Mouse (Mus musculus) frontal cortex, adult (tissue): Measurements from ENCODE around the gene Rab21.

Source experiments
- ATAC-seq: cut with Nextera tagmentation; 2 replicates; pipeline ENCODE4 v1.9.2; 2017; ENCODE audit warnings: mild to moderate bottlenecking, moderate library complexity, mixed read lengths; ENCODE audit not compliant: low TSS enrichment

Gene Rab21

GRCm38 (mm10) chr10:115315473-115316171 lies at the start of gene Rab21:
Gene Rab21, minus strand, starts transcription at chr10:115315594.
- ATAC-seq = peak; percentile 78

- 0 out of 2 replicates have a peak, but pooled peaks have one; percentile 16 for ATAC-seq
Measured at GRCm38 (mm10) chr10:115363151-115363550, 47.8 kb upstream of the Rab21 start.

GRCm38 (mm10) chr10:115362623-115362964 lies 47.2 kb upstream of the Rab21 start:
- peak; percentile 38 for ATAC-seq

GRCm38 (mm10) chr10:115361840-115362622 lies 46.6 kb upstream of the Rab21 start, which contains the start of gene Tmem19:
Gene Tmem19, minus strand, starts transcription at chr10:115362501.
- ATAC-seq = peak; percentile 90

GRCm38 (mm10) chr10:115359066-115359465 lies 43.7 kb upstream of the Rab21 start:
- ATAC-seq = no peak

DNA sequence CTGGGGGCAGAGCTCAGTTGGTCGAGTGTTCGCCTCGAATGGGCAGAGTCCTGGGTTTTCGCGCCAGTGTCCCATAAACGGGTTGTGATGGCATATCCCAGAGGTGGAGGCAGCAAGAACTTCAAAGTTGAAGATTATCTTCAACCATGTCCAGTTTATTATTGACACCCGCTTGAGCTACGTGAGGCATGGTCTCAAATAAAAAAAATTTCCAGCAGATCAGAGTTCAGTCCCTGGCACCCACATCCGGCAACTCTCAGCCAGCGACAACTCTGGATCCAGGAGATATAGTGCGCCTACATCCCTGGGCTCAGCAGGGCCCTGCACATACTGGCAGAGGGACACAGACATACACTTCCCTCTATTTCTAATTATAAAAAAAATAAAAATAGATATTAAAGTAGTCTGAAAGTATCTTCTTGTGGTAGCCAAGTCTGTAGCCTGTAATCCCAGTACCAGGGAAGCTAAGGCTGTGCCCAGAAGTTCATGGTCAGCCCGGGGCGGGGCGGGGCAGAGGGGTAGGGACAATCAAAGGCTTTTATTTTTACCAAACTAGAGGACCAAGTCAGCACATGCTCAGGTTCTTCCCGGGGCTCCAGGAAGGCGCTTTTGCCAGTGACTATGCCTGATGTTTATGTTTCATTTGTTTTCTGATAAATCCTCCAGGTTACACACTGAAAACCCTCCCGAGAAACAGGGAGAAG lies 43.0 kb upstream of the Rab21 start:
- no peak for ATAC-seq

- ATAC-seq = no peak
Measured at GRCm38 (mm10) chr10:115356106-115356505, 40.7 kb upstream of the Rab21 start.

- ATAC-seq = no peak
Measured at GRCm38 (mm10) chr10:115355016-115355415, 39.6 kb upstream of the Rab21 start.

- no peak for ATAC-seq
Measured at GRCm38 (mm10) chr10:115354553-115354952, 39.2 kb upstream of the Rab21 start.

GRCm38 (mm10) chr10:115350810-115351397 lies 35.5 kb upstream of the Rab21 start:
- ATAC-seq = no peak

DNA sequence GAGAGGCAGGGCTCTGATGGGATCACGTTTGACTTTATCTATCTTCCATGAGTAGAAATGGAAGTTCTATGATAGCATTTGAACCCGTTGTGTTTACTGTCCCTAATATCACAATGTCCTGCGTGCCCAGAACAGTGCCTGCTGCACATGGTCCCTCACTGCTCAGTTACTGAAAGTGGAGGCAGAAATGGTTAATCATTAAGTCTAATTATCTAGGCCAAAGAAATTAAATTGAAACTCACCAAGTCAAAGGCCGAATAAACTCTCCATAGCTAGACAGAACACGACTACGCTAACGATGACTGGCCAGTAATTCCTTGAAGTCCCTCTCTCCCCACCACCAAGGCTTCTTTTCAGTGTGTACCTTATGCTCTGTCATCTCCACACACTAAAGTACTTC lies 34.1 kb upstream of the Rab21 start:
- no peak for ATAC-seq

DNA sequence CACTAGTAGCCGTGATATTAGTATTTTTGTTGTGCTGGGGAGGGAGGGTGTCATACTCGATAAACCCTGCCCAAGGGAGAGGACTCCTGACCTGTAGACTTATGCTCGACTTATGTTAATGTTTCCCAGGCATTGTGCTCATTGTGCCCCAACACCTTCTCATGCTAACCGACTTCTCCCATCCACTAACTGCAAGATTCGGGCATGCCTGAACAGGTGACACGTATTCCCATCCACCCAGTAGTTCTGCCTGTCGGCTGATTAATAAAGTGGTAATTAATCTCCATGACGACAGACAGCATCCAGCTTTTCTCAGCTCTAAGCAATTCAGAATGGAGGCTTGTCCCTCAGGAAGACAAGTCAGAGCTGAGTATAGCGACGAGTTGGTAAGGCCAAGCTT lies 33.6 kb upstream of the Rab21 start:
- no peak for ATAC-seq

DNA sequence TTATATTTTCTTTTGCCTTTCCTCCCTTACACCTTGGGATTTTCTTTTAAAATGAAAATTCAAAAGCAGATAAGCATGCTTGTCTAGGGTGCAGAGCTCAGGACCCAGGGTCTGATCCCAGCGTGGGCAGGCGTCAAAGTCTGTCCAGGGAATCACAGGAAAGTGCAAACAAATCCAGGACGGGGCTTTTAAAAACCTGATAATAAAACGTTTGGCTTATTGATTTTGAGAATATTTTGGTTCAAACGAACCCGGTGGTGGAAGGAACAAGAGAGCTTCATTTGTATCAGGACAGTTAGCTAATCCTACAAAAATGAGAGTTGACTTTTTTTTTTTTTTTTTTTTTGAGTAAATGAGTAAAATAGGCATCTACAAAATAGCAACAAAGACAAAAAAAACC lies 32.7 kb upstream of the Rab21 start:
- no peak for ATAC-seq

DNA sequence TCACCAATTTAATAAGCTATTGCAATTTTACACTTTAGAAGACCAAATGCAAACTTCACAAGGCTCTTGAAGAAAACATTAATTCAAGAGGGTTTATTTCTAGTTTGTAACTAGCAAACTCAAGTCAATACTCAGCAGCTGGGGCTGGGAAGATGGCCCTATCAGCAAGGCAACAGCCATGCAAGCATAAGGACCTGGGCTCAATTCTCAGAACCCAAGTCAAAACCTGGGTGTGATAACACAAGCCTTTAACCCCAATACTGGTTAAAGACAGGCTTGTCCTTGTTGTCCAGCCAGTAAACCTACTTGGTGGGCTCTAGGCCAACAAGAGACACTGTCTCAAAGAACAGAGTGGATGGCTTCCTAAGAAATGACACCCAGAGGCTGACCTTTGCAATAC lies 31.1 kb upstream of the Rab21 start:
- no peak for ATAC-seq

- ATAC-seq = no peak
Measured at GRCm38 (mm10) chr10:115342771-115343425, 27.5 kb upstream of the Rab21 start.

DNA sequence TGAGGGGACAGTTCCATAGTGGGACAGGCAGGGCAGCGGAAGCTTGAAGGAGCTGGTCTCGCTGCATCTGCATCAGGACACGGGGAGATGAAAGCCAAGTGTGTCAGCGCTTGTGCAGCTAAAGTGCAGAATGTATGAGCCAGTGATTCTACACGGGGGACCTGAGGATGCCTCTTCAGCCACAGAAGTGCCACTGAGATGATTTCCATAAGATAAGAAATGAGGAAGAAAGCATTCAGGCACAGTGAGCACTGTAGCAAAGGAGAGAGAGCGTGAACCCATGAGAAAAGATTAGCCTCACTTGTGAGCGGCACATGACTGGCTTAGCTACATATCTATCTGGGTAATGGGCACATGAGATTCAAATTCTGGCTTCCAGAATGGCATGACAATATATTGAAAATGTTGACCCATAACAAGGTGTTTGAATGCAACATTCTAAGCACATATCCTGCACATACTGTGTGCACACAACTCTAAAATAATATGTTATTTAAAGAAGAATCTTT lies 24.5 kb upstream of the Rab21 start:
- no peak for ATAC-seq

DNA sequence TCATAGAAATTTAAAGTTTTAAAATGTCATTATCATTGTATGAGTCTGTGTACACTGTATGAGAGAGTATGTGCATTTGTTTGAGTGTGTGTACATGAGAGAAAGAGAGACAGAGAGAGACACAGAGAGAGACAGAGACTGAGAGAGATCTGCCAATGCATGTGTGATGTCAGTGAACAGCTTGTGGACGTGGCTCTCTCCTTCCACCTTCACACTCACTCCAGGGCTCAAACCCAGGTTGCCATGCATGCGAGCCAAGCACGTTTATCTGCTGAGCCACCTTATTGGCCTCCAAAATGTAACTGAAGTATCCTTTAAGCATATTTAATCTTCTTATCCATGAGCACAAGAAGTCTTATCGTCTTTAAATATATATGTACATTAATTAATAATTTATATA lies 21.5 kb upstream of the Rab21 start:
- ATAC-seq = no peak

- ATAC-seq = peak; percentile 69; the same call in 1 of the 2 replicates
Measured at GRCm38 (mm10) chr10:115333528-115333927, 18.1 kb upstream of the Rab21 start.

- ATAC-seq = no peak
Measured at GRCm38 (mm10) chr10:115332997-115333396, 17.6 kb upstream of the Rab21 start.

- no peak for ATAC-seq
Measured at GRCm38 (mm10) chr10:115332420-115332952, 17.1 kb upstream of the Rab21 start.

- ATAC-seq = no peak
Measured at GRCm38 (mm10) chr10:115329010-115329530, 13.7 kb upstream of the Rab21 start.
